Mouse (Mus musculus): ENCODE measurements around the gene Olfr1424. TPM values are rescaled to one million over a fixed set of nuclear protein-coding genes. Genes with fewer than 3 reads are reported as not detected.

Olfr1424 gene
- polyA plus RNA-seq, 1 experiment from 2014 or later: not detected

- Histone ChIP-seq H3K27ac (ENCODE audit: low read length) (peak overlapping the region; percentile 92), H3K9me3 (ENCODE audit: control insufficient read depth, low read length) (no peaks in the 10 kb centered on the region), H3K4me2 (ENCODE audit: low read depth, low read length) (peak overlapping the region; percentile 78), H3K36me3 (ENCODE audit: control insufficient read depth, insufficient read depth, low read length) (no peaks in the 10 kb centered on the region), H3K4me1 (replicated peaks; ENCODE audit: control insufficient read depth, insufficient read depth, low read length) (peaks cover 17% of the 10 kb centered on the region), H3K4me3 (ENCODE audit: low read length) (peak overlapping the region; percentile 76), H3K27me3 (ENCODE audit: control insufficient read depth, insufficient read depth, low read depth, low read length) (no peaks in the 10 kb centered on the region), H3K9ac (ENCODE audit: low read length) (peak overlapping the region; percentile 79)
- 0% methylated on average over 24 of the region's 24 CpGs for WGBS
- peak; percentile 23 for ATAC-seq (ENCODE audit: low read depth)
Measured at GRCm38 (mm10) chr19:12010281-12010771, 52.2 kb downstream of the Olfr1424 start.

GRCm38 (mm10) chr19:12009501-12010280 is 52.8 kb downstream of the Olfr1424 start:
- Histone ChIP-seq H3K4me3 (ENCODE audit: low read length) (peak overlapping the region; percentile 76), H3K4me1 (replicated peaks; ENCODE audit: control insufficient read depth, insufficient read depth, low read length) (peaks cover 19% of the 10 kb centered on the region), H3K27me3 (ENCODE audit: control insufficient read depth, insufficient read depth, low read depth, low read length) (no peaks in the 10 kb centered on the region), H3K9ac (ENCODE audit: low read length) (peak overlapping the region; percentile 79), H3K4me2 (ENCODE audit: low read depth, low read length) (peak overlapping the region; percentile 78), H3K9me3 (ENCODE audit: control insufficient read depth, low read length) (no peaks in the 10 kb centered on the region), H3K36me3 (ENCODE audit: control insufficient read depth, insufficient read depth, low read length) (no peaks in the 10 kb centered on the region), H3K27ac (ENCODE audit: low read length) (peak overlapping the region; percentile 92)
- no peak for ATAC-seq (ENCODE audit: low read depth)
- WGBS: under 1% methylated on average over 24 of the region's 24 CpGs

Other genes with a start within 250 kb of the Olfr1424 start
- 17.6 and 19.3 TPM in 2 replicates for gene Stx3, start 243.3 kb downstream of the Olfr1424 start, polyA plus RNA-seq (2015; fragmentation: Nextera tagmentation; extraction: Ambion mirVana)
- not detected in 2 replicates for gene Olfr1417, start 223.5 kb downstream of the Olfr1424 start, polyA plus RNA-seq (2015; fragmentation: Nextera tagmentation; extraction: Ambion mirVana)
- gene Olfr1418, start 201.6 kb downstream of the Olfr1424 start, polyA plus RNA-seq (2015; fragmentation: Nextera tagmentation; extraction: Ambion mirVana): not detected in 2 replicates
- gene Olfr1419, start 187.6 kb downstream of the Olfr1424 start, polyA plus RNA-seq (2015; fragmentation: Nextera tagmentation; extraction: Ambion mirVana): not detected in 2 replicates
- 0.05 TPM in 1 of 2 replicates, not detected in the other for gene Olfr1420, start 176.1 kb downstream of the Olfr1424 start, polyA plus RNA-seq (2015; fragmentation: Nextera tagmentation; extraction: Ambion mirVana)
- 18.9 and 19.0 TPM in 2 replicates for gene Patl1, start 150.3 kb downstream of the Olfr1424 start, polyA plus RNA-seq (2015; fragmentation: Nextera tagmentation; extraction: Ambion mirVana)
- 3.1 and 4.0 TPM in 2 replicates for gene Osbp, start 96.7 kb downstream of the Olfr1424 start, polyA plus RNA-seq (2015; fragmentation: Nextera tagmentation; extraction: Ambion mirVana)
- not detected in 2 replicates for gene Olfr1423, start 21.4 kb downstream of the Olfr1424 start, polyA plus RNA-seq (2015; fragmentation: Nextera tagmentation; extraction: Ambion mirVana)
- gene Olfr1425, start 15.0 kb upstream of the Olfr1424 start, polyA plus RNA-seq (2015; fragmentation: Nextera tagmentation; extraction: Ambion mirVana): not detected in 2 replicates
- not detected in 2 replicates for gene Olfr1426, start 29.3 kb upstream of the Olfr1424 start, polyA plus RNA-seq (2015; fragmentation: Nextera tagmentation; extraction: Ambion mirVana)
- not detected in 2 replicates for gene Olfr1427, start 40.7 kb upstream of the Olfr1424 start, polyA plus RNA-seq (2015; fragmentation: Nextera tagmentation; extraction: Ambion mirVana)
- gene Olfr1428, start 53.2 kb upstream of the Olfr1424 start, polyA plus RNA-seq (2015; fragmentation: Nextera tagmentation; extraction: Ambion mirVana): not detected in 2 replicates
- gene Olfr76, start 60.5 kb upstream of the Olfr1424 start, polyA plus RNA-seq (2015; fragmentation: Nextera tagmentation; extraction: Ambion mirVana): not detected in 2 replicates
- not detected in 2 replicates for gene Olfr1555-ps1, start 107.4 kb upstream of the Olfr1424 start, polyA plus RNA-seq (2015; fragmentation: Nextera tagmentation; extraction: Ambion mirVana)
- not detected in 2 replicates for gene Olfr1431, start 138.0 kb upstream of the Olfr1424 start, polyA plus RNA-seq (2015; fragmentation: Nextera tagmentation; extraction: Ambion mirVana)
- gene Olfr1432, start 169.9 kb upstream of the Olfr1424 start, polyA plus RNA-seq (2015; fragmentation: Nextera tagmentation; extraction: Ambion mirVana): not detected in 2 replicates
- not detected in 2 replicates for gene Olfr262, start 179.0 kb upstream of the Olfr1424 start, polyA plus RNA-seq (2015; fragmentation: Nextera tagmentation; extraction: Ambion mirVana)
- not detected in 2 replicates for gene Olfr235, start 198.3 kb upstream of the Olfr1424 start, polyA plus RNA-seq (2015; fragmentation: Nextera tagmentation; extraction: Ambion mirVana)
- not detected in 2 replicates for gene Olfr1434, start 217.2 kb upstream of the Olfr1424 start, polyA plus RNA-seq (2015; fragmentation: Nextera tagmentation; extraction: Ambion mirVana)
- not detected in 2 replicates for gene Olfr1436, start 236.4 kb upstream of the Olfr1424 start, polyA plus RNA-seq (2015; fragmentation: Nextera tagmentation; extraction: Ambion mirVana)

Measured in lung, embryonic 16.5 days (tissue).